Mouse (Mus musculus) MEL (cell line): ENCODE data around the gene Zfp689. TPM values are rescaled to one million over a fixed set of nuclear protein-coding genes. Genes with fewer than 3 reads are reported as not detected.

ENCODE experiments used
- DNase-seq: peaks from one replicate; pipeline ENCODE4 v3.0.0; 2011; ENCODE audit warnings: low read depth, low spot score
- H3K27ac ChIP-seq: 2 replicates; pipeline ENCODE4 v1.5.1; 2012; ENCODE audit warnings: low read depth, mild to moderate bottlenecking, control low read depth, low read length, moderate library complexity; ENCODE audit not compliant: control insufficient read depth
- H3K27me3 ChIP-seq, 2 experiments: fragments of 150-350 bp in 1 of 2; sonication (generic) in 1 of 2; 2 replicates each; pipeline ENCODE4 v1.6.1; 2012; ENCODE audit warnings: low read length in 2 of 2, mild to moderate bottlenecking in 2 of 2, improper control_type of control experiment in 1 of 2, moderate library complexity in 1 of 2; ENCODE audit not compliant: insufficient read depth in 2 of 2, control insufficient read depth in 1 of 2
- H3K36me3 ChIP-seq, 2 experiments: 2 replicates each; pipeline ENCODE4 v1.6.1; 2012 to 2014; ENCODE audit warnings: low read length in 2 of 2, improper control_type of control experiment in 1 of 2, inconsistent platforms in 1 of 2, mild to moderate bottlenecking in 1 of 2; ENCODE audit not compliant: insufficient read depth in 2 of 2, control insufficient read depth in 1 of 2
- H3K4me1 ChIP-seq, 2 experiments: fragments of 150-350 bp in 1 of 2; sonication (generic) in 1 of 2; 2 replicates each; pipeline ENCODE4 v1.6.1; 2012; ENCODE audit warnings: low read length in 2 of 2, improper control_type of control experiment in 1 of 2, mild to moderate bottlenecking in 1 of 2; ENCODE audit not compliant: insufficient read depth in 2 of 2, control insufficient read depth in 1 of 2
- H3K4me3 ChIP-seq, 2 experiments: fragments of 150-350 bp in 1 of 2; sonication (generic) in 1 of 2; 2 replicates each; pipeline ENCODE4 v1.5.1; 2012; ENCODE audit warnings: low read depth in 2 of 2, low read length in 2 of 2, mild to moderate bottlenecking in 2 of 2, moderate library complexity in 2 of 2, control low read depth in 1 of 2, improper control_type of control experiment in 1 of 2; ENCODE audit not compliant: control insufficient read depth in 1 of 2, insufficient read depth in 1 of 2
- H3K79me2 ChIP-seq: 2 replicates; pipeline ENCODE4 v1.6.1; 2012; ENCODE audit warnings: mild to moderate bottlenecking, low read length, moderate library complexity; ENCODE audit not compliant: control insufficient read depth, poor library complexity, insufficient read depth
- H3K9ac ChIP-seq: 2 replicates; pipeline ENCODE4 v1.6.1; 2012; ENCODE audit warnings: low read depth, mild to moderate bottlenecking, control low read depth, low read length, moderate library complexity; ENCODE audit not compliant: control insufficient read depth, poor library complexity, severe bottlenecking
- H3K9me3 ChIP-seq: fragments of 150-350 bp; sonication (generic); replicated peaks from 2 replicates; pipeline ENCODE4 v1.6.1; 2012; ENCODE audit warnings: mild to moderate bottlenecking, low read length, improper control_type of control experiment, moderate library complexity; ENCODE audit not compliant: insufficient read depth
- BHLHE40 ChIP-seq: IDR thresholded peaks from 2 replicates; pipeline ENCODE4 v1.6.1; 2012; ENCODE audit warnings: low read depth, mild to moderate bottlenecking, inconsistent platforms, low read length, improper control_type of control experiment, borderline replicate concordance
- CHD1 ChIP-seq: IDR thresholded peaks from 2 replicates; pipeline ENCODE4 v1.6.1; 2012; ENCODE audit warnings: low read depth, mild to moderate bottlenecking, inconsistent platforms, low read length, improper control_type of control experiment
- ELF1 ChIP-seq: IDR thresholded peaks from 2 replicates; pipeline ENCODE4 v1.6.1; 2014; ENCODE audit warnings: low read depth, mild to moderate bottlenecking, inconsistent platforms, low read length, improper control_type of control experiment, moderate library complexity
- EP300 ChIP-seq, 2 experiments: IDR thresholded peaks; 2 replicates each; pipeline ENCODE4 v1.6.1; 2011; ENCODE audit warnings: improper control_type of control experiment in 2 of 2, low read length in 2 of 2, low read depth in 1 of 2, mild to moderate bottlenecking in 1 of 2
- ETS1 ChIP-seq: IDR thresholded peaks from 2 replicates; pipeline ENCODE4 v1.6.1; 2012; ENCODE audit warnings: low read depth, mild to moderate bottlenecking, inconsistent platforms, low read length, improper control_type of control experiment, moderate library complexity
- GATA1 ChIP-seq: IDR thresholded peaks from 2 replicates; pipeline ENCODE4 v1.6.1; 2011; ENCODE audit warnings: low read depth, low read length, improper control_type of control experiment
- HCFC1 ChIP-seq: IDR thresholded peaks from 2 replicates; pipeline ENCODE4 v1.6.1; 2012; ENCODE audit warnings: low read depth, mild to moderate bottlenecking, inconsistent platforms, low read length, improper control_type of control experiment, moderate library complexity
- JUND ChIP-seq: IDR thresholded peaks from 2 replicates; pipeline ENCODE4 v1.6.1; 2011; ENCODE audit warnings: low read depth, mild to moderate bottlenecking, improper control_type of control experiment, low read length
- MAFK ChIP-seq: IDR thresholded peaks from 2 replicates; pipeline ENCODE4 v1.6.1; 2011; ENCODE audit warnings: low read depth, mild to moderate bottlenecking, low read length, improper control_type of control experiment, borderline replicate concordance
- NELFE ChIP-seq: IDR thresholded peaks from 2 replicates; pipeline ENCODE4 v1.6.1; 2011; ENCODE audit warnings: low read depth, low read length, improper control_type of control experiment
- POLR2A ChIP-seq, 2 experiments: IDR thresholded peaks; 2 replicates each; pipeline ENCODE4 v1.6.1; 2011 to 2012; ENCODE audit warnings: low read length in 2 of 2, mild to moderate bottlenecking in 2 of 2, control low read depth in 1 of 2, improper control_type of control experiment in 1 of 2, low read depth in 1 of 2, moderate library complexity in 1 of 2; ENCODE audit not compliant: control insufficient read depth in 1 of 2, insufficient read depth in 1 of 2, poor library complexity in 1 of 2
- POLR2AphosphoS2 ChIP-seq: IDR thresholded peaks from 2 replicates; pipeline ENCODE4 v1.6.1; 2011; ENCODE audit warnings: low read length, improper control_type of control experiment
- POLR2AphosphoS5 ChIP-seq: IDR thresholded peaks from 2 replicates; pipeline ENCODE4 v1.6.1; 2012; ENCODE audit warnings: low read depth, borderline replicate concordance, mild to moderate bottlenecking, inconsistent platforms, low read length, moderate library complexity, mixed read lengths
- RCOR1 ChIP-seq: IDR thresholded peaks from 2 replicates; pipeline ENCODE4 v1.6.1; 2012; ENCODE audit warnings: low read depth, mild to moderate bottlenecking, inconsistent platforms, low read length, improper control_type of control experiment
- SMC3 ChIP-seq: IDR thresholded peaks from 2 replicates; pipeline ENCODE4 v1.6.1; 2011; ENCODE audit warnings: low read depth, low read length, improper control_type of control experiment
- TBP ChIP-seq: IDR thresholded peaks from 2 replicates; pipeline ENCODE4 v1.8.0; 2011; ENCODE audit warnings: low read depth, low read length, improper control_type of control experiment
- UBTF ChIP-seq: IDR thresholded peaks from 2 replicates; pipeline ENCODE4 v1.6.1; 2012; ENCODE audit warnings: low read depth, mild to moderate bottlenecking, inconsistent platforms, low read length, improper control_type of control experiment, moderate library complexity, borderline replicate concordance; ENCODE audit not compliant: insufficient read depth
- USF2 ChIP-seq, 2 experiments: IDR thresholded peaks; 2 replicates each; pipeline ENCODE4 v1.6.1; 2011 to 2012; ENCODE audit warnings: improper control_type of control experiment in 2 of 2, low read length in 2 of 2, borderline replicate concordance in 1 of 2, inconsistent platforms in 1 of 2, low read depth in 1 of 2, mild to moderate bottlenecking in 1 of 2; ENCODE audit not compliant: insufficient read depth in 1 of 2
- ZC3H11A ChIP-seq: IDR thresholded peaks from 2 replicates; pipeline ENCODE4 v1.6.1; 2012; ENCODE audit warnings: low read depth, mild to moderate bottlenecking, inconsistent platforms, low read length, improper control_type of control experiment
- ZNF384 ChIP-seq: IDR thresholded peaks from 2 replicates; pipeline ENCODE4 v1.6.1; 2012; ENCODE audit warnings: low read depth, mild to moderate bottlenecking, inconsistent platforms, low read length, improper control_type of control experiment
- polyA plus RNA-seq, 2 experiments: library from polyadenylated mRNA; stranded (reverse) in 1 of 2; unstranded in 1 of 2; fragments of >175 nt in 1 of 2; fragments of >200 nt in 1 of 2; gene quantifications; 2 replicates each; pipeline versions ENCODE4 v1.2.1 to v1.2.4; 2012; ENCODE audit warnings: low replicate concordance in 2 of 2, low read depth in 1 of 2; ENCODE audit not compliant: insufficient read length in 2 of 2, insufficient read depth in 1 of 2, missing spikeins in 1 of 2
- total RNA-seq: library from RNA; depleted of rRNA; stranded (reverse); fragments of 300-350 nt; gene quantifications from 2 replicates; pipeline ENCODE4 v1.2.3, GENCODE M21; 2012

Zfp689 gene
- total and polyA plus RNA-seq, 3 experiments: 4.9 to 7.2 TPM; not detected in 1

DNA sequence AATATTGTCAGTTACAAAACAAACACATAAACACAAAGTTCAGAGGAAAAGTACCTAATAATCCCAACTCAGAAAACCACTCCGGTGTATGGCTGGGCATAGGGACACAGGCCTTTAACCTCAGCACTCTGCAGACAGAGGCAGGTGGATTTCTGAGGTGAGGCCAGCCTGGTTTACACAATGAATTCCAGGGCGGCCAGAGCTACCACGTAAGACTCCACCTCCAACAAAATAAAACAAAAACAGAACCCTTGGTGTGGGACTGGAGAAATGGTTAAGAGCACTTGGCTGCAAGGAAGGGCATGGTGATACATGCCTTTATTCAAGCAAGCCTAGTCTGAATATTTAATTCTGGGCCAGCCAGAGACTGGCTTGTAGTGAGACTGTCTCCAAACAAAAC is 42.9 kb upstream of the Zfp689 start:
- Histone ChIP-seq H3K4me1 (no peaks in the 10 kb centered on the region), H3K9me3 (no peaks in the 10 kb centered on the region), H3K36me3 (peaks cover under 1 to 3% of the 10 kb centered on the region in 2 experiments; a peak in 3 of 4 replicates)
- DNase-seq: no peak
- TF ChIP-seq TBP: no peak
- TF ChIP-seq RCOR1: no peak
- TF ChIP-seq BHLHE40: no peak
- TF ChIP-seq ELF1: no peak
- TF ChIP-seq POLR2A (IDR thresholded peaks at IDR 0.05; ENCODE audit: control insufficient read depth in 1 of 2, insufficient read depth in 1 of 2, low read depth in 1 of 2, low read length in 2 of 2, poor library complexity in 1 of 2): no peak
- no peak for TF ChIP-seq MAFK
- TF ChIP-seq USF2 (IDR thresholded peaks at IDR 0.05; ENCODE audit: borderline replicate concordance in 1 of 2, insufficient read depth in 1 of 2, low read depth in 1 of 2, low read length in 2 of 2): no peak
- no peak for TF ChIP-seq UBTF
- TF ChIP-seq ZNF384: no peak
- no peak for TF ChIP-seq ETS1
- TF ChIP-seq HCFC1: no peak
- TF ChIP-seq ZC3H11A: no peak
- no peak for TF ChIP-seq JUND
- TF ChIP-seq, all 39 proteins: peak for 0
- Histone ChIP-seq H3K27ac (no peak overlapping the region), H3K79me2 (no peaks in the 10 kb centered on the region), H3K9ac (no peak overlapping the region), H3K27me3 (no peaks in the 10 kb centered on the region), H3K4me3 (no peak overlapping the region)

DNA sequence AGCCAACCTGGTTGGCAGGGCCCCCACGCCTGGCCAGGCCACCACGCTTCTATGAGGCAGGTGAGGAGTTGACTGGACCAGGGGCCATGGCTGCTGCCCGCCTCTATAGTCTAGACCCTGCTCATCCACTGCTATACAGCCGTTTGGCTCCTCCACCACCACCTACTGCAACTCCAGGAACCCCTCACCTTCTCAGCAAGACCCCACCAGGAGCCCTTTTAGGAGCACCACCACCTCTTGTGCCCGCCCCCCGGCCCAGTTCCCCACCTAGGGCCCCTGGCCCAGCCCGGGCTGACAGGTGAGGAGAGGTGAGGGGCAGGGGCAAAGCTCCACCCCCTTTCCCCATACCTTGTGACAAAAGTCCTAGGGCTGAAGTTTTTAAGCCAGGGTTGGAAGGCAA is 41.0 kb upstream of the Zfp689 start:
- peaks cover 2 to 6% of the 10 kb centered on the region in 2 experiments; a peak in 3 of 4 replicates for H3K36me3 ChIP-seq
- no peaks in the 10 kb centered on the region for H3K4me1 ChIP-seq
- H3K27ac ChIP-seq: no peak overlapping the region

More for the DNA sequence above, 41.0 kb upstream of the Zfp689 start:
- Histone ChIP-seq H3K79me2 (no peaks in the 10 kb centered on the region), H3K27me3 (no peaks in the 10 kb centered on the region), H3K9ac (no peak overlapping the region), H3K4me3 (no peak overlapping the region), H3K9me3 (no peaks in the 10 kb centered on the region)
- DNase-seq: no peak
- TF ChIP-seq MAFK (no peak), ZC3H11A (no peak), GATA1 (no peak), NELFE (no peak), POLR2AphosphoS5 (no peak), ZNF384 (no peak), HCFC1 (no peak), EP300 (IDR thresholded peaks at IDR 0.05; ENCODE audit: low read depth in 1 of 2, low read length in 2 of 2) (no peak), TBP (no peak), SMC3 (no peak), POLR2AphosphoS2 (no peak), CHD1 (no peak)
